Comparison of ENCODE assay signal across 9 mouse cellular contexts in genomic region chr6:77633997-77634396, GRCm38 (mm10).
A peak's percentile ranks its signal among the peaks of the same experiment; 100 is the strongest.
DNase-seq lines count a peak whose midpoint lies in the region; ATAC-seq lines count a peak whose summit lies in the region.
"Had no signal": no experiment of that assay in that cellular context is flagged by ENCODE, and none has a peak within 500 bp of the region (broad histone marks: within the 10 kb centered on the region; RNA-seq: fewer than 3 reads in every experiment).

No protein-coding gene starts in this region.

- H3K36me3 ChIP-seq in midbrain, embryonic 13.5 days = peaks cover 7% of the 10 kb centered on the region; the same call in 1 of the 2 replicates
- H3K36me3 ChIP-seq in heart, embryonic 12.5 days = no peaks in the 10 kb centered on the region
- H3K36me3 ChIP-seq: embryonic facial prominence, embryonic 12.5 days had no signal

- peak; percentile 79 for ATAC-seq in midbrain, embryonic 13.5 days
- no peak for ATAC-seq in megakaryocyte, adult 5-6 weeks (ENCODE audit: poor library complexity, severe bottlenecking)
- ATAC-seq in heart, embryonic 12.5 days (ENCODE audit: insufficient number of reproducible peaks, low FRiP score) = no peak

- H3K9me3 ChIP-seq in midbrain, embryonic 13.5 days = no peaks in the 10 kb centered on the region
- H3K9me3 ChIP-seq in heart, embryonic 12.5 days (replicated peaks) = no peaks in the 10 kb centered on the region
- H3K9me3 ChIP-seq: embryonic facial prominence, embryonic 12.5 days had no signal

- no peaks in the 10 kb centered on the region for H3K27me3 ChIP-seq in midbrain, embryonic 13.5 days
- H3K27me3 ChIP-seq in heart, embryonic 12.5 days (replicated peaks) = no peaks in the 10 kb centered on the region
- H3K27me3 ChIP-seq: embryonic facial prominence, embryonic 12.5 days had no signal

- no peak overlapping the region for H3K27ac ChIP-seq in midbrain, embryonic 13.5 days
- H3K27ac ChIP-seq in heart, embryonic 12.5 days (ENCODE audit: poor library complexity, severe bottlenecking) = no peak overlapping the region
- H3K27ac ChIP-seq: embryonic facial prominence, embryonic 12.5 days had no signal

- no peaks in the 10 kb centered on the region for H3K4me1 ChIP-seq in midbrain, embryonic 13.5 days (replicated peaks)
- no peaks in the 10 kb centered on the region for H3K4me1 ChIP-seq in heart, embryonic 12.5 days (replicated peaks)
- H3K4me1 ChIP-seq: embryonic facial prominence, embryonic 12.5 days had no signal

- no peak overlapping the region for H3K4me3 ChIP-seq in midbrain, embryonic 13.5 days (replicated peaks)
- H3K4me3 ChIP-seq in heart, embryonic 12.5 days = no peak overlapping the region
- H3K4me3 ChIP-seq: embryonic facial prominence, embryonic 12.5 days had no signal

- DNase-seq in urinary bladder, postnatal 14 days (ENCODE audit: low spot score) = peak; percentile 24
- no peak for DNase-seq in urinary bladder, adult 2 months (ENCODE audit: low spot score)
- DNase-seq in cerebellum, postnatal 14 days = peak; percentile 79 to 80
- DNase-seq in frontal cortex, postnatal 36 days (ENCODE audit: low spot score in 2 of 2) = peak; percentile 57 to 81
- DNase-seq in layer of hippocampus, postnatal 25 days (ENCODE audit: extremely low spot score in 1 of 2, low spot score in 1 of 2) = peak; percentile 27 to 74

- no peak overlapping the region for H3K9ac ChIP-seq in midbrain, embryonic 13.5 days (replicated peaks)
- no peak overlapping the region for H3K9ac ChIP-seq in heart, embryonic 12.5 days
- H3K9ac ChIP-seq: embryonic facial prominence, embryonic 12.5 days had no signal

- 30% methylated on average over 9 of the region's 9 CpGs for WGBS in midbrain, embryonic 13.5 days
- 30% methylated on average over 9 of the region's 9 CpGs for WGBS in heart, embryonic 12.5 days

- H3K4me2 ChIP-seq in midbrain, embryonic 13.5 days (replicated peaks) = no peak overlapping the region
- no peak overlapping the region for H3K4me2 ChIP-seq in heart, embryonic 12.5 days
- H3K4me2 ChIP-seq: embryonic facial prominence, embryonic 12.5 days had no signal
